Mouse (Mus musculus): ENCODE results near the gene Gm14403. TPM values are rescaled to one million over a fixed set of nuclear protein-coding genes. Genes with fewer than 3 reads are reported as not detected.
"Not testable (repeated sequence)": the region's sequence is repeated elsewhere in the genome, so short reads cannot be mapped to it uniquely, and the experiment has no call there.

Gene Gm14403
- total RNA-seq (2021): 45.9 and 50.1 TPM in 2 replicates
- long read RNA-seq, experiment 1, partial matches to known transcripts: 7 of 27 reads
- long read RNA-seq, experiment 1, other reads (novel, unspliced or antisense): 17 of 27 reads
- long read RNA-seq, experiment 2, partial matches to known transcripts: 4 of 26 reads
- long read RNA-seq, experiment 2, other reads (novel, unspliced or antisense): 19 of 26 reads

DNA sequence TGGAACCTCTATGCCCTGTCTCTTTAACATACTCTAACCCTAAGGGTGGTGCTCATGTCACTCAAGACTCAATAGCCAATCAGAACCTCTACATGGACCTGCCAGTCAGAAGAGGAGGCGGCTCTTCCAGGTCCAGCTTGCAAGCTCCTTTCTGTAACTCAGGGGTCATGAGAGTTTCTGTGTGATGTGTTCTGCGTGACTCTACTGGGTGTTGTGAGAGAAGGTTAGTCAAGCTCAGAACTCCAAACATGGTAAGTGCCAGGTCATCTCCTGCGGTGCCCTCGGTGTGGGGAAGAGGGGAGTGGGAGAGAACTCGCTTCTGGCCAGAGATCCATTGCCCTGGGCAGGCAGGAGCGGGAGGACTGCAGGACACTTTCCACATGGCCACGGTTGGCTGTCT lies at the start of gene Gm14403:
TSS of gene Gm14403 (plus strand) at position 149 of the 400 bp plus-strand sequence.
- peak; percentile 46 for DNase-seq

GRCm38 (mm10) chr2:177464676-177465075 lies 33.3 kb upstream of the Gm14403 start, which contains the start of gene Zfp970:
TSS of gene Zfp970 (plus strand) at chr2:177464733.
- DNase-seq: peak; percentile 31

- DNase-seq: not testable (repeated sequence)
These were observed 29.8 kb upstream of the Gm14403 start for GRCm38 (mm10) chr2:177468222-177468621.

- not testable (repeated sequence) for DNase-seq
These were observed 25.8 kb upstream of the Gm14403 start for GRCm38 (mm10) chr2:177472261-177472660.

DNA sequence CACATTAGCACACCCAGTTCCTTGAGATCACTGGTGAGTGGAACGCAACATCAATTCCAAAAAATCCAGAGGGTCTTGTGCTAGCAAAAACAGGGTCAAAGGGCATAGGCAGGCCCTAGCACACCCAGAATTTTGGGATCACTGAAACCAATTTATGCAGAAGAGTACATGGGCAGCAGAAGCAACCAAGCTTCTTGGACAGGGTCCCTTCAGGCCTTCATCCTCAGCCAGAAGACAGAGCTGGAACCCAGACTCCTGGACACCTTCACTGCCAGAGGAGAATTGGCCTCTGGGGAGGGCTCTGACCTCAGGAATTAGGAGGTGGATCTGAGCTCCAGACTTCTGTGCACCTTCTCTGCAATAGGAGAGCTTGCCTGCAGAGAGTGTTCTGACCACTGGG lies 16.0 kb upstream of the Gm14403 start:
- DNase-seq: not testable (repeated sequence)

GRCm38 (mm10) chr2:177483238-177483948 lies 14.6 kb upstream of the Gm14403 start:
- not testable (repeated sequence) for DNase-seq

- not testable (repeated sequence) for DNase-seq
These were observed 1.2 kb downstream of the Gm14403 start for GRCm38 (mm10) chr2:177499182-177499581.

GRCm38 (mm10) chr2:177505211-177505719 lies 7.2 kb downstream of the Gm14403 start:
- not testable (repeated sequence) for DNase-seq

- DNase-seq: not testable (repeated sequence)
These were observed 13.4 kb downstream of the Gm14403 start for GRCm38 (mm10) chr2:177511381-177511780.

DNA sequence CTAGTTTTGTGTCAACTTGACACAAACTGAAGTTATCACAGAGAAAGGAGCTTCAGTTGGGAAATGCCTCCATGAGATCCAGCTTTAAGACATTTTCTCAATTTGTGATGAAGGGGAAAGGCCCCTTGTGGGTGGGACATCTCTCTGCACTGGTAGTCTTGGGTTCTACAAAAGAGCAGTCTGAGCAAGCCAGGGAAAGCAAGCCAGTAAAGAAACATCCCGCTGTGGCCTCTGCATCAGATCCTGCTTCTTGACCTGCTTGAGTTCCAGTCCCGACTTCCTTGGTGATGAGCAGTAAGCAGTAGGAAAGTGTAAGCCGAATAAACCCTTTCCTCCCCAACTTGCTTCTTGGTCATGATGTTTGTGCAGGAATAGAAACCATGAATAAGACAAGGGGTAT lies 14.0 kb downstream of the Gm14403 start:
- not testable (repeated sequence) for DNase-seq

DNA sequence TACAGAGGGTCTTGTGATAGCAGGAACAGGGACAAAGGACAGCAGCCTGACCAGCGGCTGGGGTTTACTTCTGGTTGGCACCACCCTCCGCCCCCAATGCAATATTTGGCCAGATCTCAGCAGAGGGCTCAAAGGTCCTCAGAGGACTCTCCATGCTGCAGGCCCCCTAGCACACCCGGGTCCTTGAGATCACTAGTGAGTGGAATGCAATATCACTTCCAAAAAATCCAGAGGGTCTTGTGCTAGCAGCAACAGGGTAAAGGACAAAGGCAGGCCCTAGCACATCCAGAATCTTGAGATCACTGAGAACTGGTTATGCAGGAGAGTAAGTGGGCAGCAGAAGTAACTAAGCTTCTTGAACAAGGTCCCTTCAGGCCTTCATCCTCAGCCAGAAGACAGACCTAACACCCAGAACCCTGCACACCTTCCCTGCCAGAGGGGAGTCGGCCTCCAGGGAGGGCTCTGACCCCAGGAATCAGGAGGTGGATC lies 16.0 kb downstream of the Gm14403 start:
- DNase-seq: not testable (repeated sequence)

GRCm38 (mm10) chr2:177517746-177518145 lies 19.7 kb downstream of the Gm14403 start:
- DNase-seq: not testable (repeated sequence)

DNA sequence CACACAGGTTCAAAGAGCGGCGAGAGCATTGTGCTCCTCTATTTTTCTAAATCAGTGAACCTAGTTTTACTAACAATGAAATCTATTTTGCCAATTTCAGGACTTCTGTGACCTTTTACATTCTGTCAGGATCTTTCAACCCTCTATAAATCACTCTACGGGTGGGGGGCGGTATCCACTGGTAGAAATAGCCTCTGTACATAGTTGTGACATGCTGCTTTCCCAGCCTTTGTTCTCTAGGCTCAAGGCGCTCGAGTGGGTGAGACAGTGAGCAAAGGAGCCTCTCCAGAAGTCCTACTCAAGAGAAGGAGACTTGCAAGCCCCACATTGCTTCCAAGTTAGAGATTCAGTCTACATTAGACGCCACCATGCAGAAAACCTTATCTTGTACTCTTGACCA lies 20.3 kb downstream of the Gm14403 start:
- not testable (repeated sequence) for DNase-seq

- DNase-seq: not testable (repeated sequence)
These were observed 20.9 kb downstream of the Gm14403 start for GRCm38 (mm10) chr2:177518960-177519359.

GRCm38 (mm10) chr2:177520035-177520434 lies 22.0 kb downstream of the Gm14403 start:
- no peak for DNase-seq

GRCm38 (mm10) chr2:177523061-177523460 lies 25.0 kb downstream of the Gm14403 start:
- no peak for DNase-seq

DNA sequence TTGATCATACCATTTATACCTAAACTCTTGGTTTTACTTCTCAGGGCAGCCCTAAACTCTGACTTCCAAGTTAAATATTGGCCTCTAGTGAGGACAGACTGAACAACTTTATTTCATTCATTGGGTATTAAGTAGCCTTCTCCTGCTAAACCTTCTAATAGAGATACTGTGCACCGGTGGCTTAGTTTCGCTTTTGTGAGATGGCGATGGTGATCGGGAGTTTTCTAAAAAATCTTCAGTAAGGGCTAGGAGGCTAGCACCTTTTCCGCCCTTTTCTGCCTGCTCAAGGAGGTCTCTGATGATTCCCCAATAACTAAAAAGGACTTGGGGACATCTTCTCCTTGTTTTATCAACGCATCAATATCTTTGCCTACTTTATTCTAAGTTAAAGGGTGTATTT lies 25.7 kb downstream of the Gm14403 start:
- not testable (repeated sequence) for DNase-seq

- DNase-seq: not testable (repeated sequence)
These were observed 26.2 kb downstream of the Gm14403 start for GRCm38 (mm10) chr2:177524171-177524570.

- no peak for DNase-seq
These were observed 37.9 kb downstream of the Gm14403 start for GRCm38 (mm10) chr2:177535876-177536275.

DNA sequence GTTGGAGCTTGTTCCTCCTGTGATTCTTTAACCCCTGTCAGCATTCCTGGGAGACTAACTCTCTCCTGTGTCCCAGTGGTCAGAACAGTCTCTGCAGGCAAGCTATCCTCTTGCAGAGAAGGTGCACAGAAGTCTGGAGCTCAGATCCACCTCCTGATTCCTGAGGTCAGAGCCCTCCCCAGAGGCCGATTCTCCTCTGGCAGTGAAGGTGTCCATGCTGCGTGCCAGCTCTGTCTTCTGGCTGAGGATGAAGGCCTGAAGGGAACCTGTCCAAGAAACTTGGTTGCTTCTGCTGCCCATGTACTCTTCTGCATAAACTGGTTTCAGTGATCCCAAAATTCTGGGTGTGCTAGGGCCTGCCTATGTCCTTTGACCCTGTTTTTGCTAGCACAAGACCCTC lies 39.1 kb downstream of the Gm14403 start:
- DNase-seq: not testable (repeated sequence)

DNA sequence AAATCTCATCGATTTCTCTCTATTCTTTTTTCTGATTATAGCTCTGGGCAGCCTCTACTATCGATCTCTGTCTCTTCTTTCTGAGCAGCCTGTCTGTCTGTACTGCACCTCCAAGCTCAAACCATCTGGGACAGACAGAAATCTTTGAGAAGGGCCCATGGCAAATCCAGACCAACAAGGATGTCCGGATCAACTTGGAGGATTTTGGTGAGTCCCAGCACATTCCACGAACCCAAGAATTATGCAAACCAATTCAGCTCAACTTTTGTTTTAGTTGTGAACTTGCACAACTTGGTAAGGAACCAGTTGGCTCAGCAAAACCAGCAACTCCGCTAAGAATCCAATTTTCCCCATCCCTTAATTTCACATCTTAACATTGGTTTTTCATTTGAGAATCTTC lies 39.7 kb downstream of the Gm14403 start:
- DNase-seq: not testable (repeated sequence)

- not testable (repeated sequence) for DNase-seq
These were observed 57.2 kb downstream of the Gm14403 start for GRCm38 (mm10) chr2:177555261-177555660.

Measured in adrenal gland, postnatal 14 days (tissue).